Mouse (Mus musculus) fibroblast of lung, adult 2 months (primary cell): ENCODE data around the gene Acp5.
"Not testable (repeated sequence)": the region's sequence is repeated elsewhere in the genome, so short reads cannot be mapped to it uniquely, and the experiment has no call there.

ENCODE experiments used
- DNase-seq: peaks from one replicate; pipeline ENCODE4 v3.0.0-alpha.2; 2011; ENCODE audit warnings: low read depth

Gene Acp5

DNA sequence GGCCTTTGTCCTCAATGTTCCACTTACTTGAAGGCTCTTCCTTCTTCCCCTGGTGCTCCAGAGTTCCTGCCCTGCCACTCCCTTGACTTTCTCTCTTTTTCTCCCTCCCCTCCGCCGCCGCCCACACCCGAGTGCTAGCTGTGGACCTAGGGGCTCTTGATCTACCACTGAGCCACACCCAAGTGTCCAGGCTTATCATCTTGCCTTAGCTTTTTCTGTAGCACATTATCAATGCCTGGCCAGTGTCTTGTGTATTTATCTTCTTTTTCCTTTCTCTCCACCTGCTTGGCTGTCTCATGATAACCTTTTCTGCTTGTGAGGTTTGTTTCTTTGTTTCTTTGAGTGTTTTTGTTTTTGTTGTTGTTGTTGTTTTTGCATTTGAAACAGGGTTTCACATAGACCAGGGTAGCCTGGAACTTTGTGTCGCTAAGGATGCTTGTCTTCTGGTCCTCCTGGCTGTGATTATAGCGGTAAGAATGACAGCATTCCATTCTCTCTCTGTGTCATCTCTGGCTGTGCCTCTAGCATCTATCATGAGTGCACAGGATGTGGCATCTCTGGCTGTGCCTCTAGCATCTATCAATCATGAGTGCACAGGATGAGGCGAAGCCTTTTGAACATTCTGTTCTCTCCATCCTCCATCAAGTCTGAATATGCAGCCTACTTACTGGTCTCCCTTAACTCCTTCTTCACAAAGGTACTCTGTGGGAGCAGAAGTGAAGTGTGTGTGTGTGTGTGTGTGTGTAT is at the start of gene Acp5:
TSS of gene Acp5 (minus strand) at position 68 of the 747 bp plus-strand sequence.
- no peak for DNase-seq

DNA sequence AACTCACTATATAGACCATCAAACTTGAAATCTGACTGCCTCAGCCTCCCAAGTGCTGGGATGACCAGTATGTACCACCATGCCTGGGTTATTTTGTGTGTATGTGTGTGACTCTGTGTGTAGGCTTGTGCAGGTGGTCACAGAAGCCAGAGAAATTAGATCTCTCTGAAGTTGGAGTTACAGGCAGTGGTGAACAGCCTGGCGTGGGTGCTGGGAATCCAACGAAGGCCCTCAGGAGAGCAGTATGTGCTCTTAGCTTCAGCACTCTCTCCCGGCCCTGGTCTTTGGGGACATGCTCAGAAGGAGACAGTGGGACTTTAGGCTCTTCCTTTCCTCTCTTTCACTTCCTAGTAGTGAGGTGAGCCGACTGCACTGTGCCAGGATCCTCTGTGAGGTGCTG is 36.8 kb upstream of the Acp5 start:
- no peak for DNase-seq

DNA sequence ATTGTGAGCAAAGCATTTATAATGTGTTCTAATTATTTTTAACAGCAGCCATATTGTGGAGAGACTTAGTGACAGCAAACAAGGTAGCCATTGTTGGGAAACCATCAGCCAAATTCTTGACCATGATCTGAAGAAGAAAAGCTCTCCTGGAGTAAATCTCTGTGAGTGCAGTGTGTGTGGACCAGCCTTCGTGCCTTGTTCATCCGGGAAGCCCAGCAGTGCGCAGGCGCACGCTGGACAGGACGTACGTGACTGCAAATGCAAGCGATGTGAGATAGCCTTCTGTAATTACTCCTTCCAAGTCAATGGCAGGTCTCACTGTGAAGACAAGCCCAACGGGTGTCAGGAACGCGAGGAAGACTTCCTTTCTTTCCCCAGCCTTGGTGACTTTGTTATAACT is 33.8 kb upstream of the Acp5 start:
- DNase-seq: no peak

DNA sequence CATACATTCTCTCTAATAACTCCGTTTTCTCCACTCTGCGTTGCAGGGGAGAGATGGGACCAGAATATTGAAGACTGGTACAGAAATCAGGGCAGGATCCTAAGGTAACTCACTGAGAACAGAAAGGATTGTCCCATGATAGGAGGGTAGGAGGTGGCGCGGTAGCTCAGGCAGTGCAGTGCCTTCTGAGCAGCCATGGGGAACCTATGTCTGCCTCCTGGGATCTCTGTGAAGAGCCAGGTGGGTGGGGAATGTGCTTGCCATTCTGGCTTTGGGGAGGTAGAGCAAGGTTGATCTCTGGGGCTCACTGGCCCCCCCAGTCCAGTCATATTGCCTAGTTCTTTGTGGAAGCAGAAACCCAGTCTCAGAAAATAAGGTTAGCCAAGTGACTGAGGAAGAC is 32.2 kb upstream of the Acp5 start:
- DNase-seq: no peak

DNA sequence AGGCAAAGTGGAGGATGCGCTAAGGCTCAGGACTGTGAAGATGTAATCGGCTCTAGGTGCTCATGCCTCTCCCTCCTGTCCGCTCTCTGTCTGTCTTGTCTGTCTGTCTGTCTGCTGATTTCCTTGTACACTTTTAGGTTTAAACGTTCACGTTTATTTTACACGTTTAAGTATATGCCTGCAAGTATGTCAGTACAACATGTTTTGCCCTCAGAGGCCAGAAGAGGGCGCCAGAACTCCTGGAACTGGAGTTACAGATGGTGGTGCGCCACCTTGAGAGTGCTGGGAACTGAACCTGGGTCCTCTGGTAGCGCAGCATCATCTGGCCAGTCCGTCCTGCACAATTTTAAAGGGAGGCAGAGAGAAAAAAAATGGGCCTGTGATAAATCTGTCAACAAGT is 31.2 kb upstream of the Acp5 start:
- no peak for DNase-seq

DNA sequence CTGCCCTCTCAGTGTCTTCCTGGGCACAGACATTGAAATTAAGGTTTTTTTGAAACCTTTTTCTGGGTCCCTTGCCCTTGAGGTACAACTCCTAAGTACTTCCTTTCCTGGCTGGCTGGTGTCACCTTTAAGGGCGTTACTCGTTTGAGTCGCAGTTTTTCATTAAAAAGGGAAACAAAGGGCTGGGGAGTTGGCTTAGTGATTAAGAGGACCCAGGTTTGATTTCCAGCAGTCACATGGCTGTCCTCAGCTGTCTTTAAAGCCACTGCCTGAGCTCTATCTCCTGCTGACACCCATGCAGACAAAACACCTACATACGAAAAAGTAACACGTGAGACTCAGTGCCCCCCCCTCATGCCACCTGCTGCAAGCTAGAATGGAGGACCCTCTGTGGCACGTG is 30.5 kb upstream of the Acp5 start:
- DNase-seq: no peak

DNA sequence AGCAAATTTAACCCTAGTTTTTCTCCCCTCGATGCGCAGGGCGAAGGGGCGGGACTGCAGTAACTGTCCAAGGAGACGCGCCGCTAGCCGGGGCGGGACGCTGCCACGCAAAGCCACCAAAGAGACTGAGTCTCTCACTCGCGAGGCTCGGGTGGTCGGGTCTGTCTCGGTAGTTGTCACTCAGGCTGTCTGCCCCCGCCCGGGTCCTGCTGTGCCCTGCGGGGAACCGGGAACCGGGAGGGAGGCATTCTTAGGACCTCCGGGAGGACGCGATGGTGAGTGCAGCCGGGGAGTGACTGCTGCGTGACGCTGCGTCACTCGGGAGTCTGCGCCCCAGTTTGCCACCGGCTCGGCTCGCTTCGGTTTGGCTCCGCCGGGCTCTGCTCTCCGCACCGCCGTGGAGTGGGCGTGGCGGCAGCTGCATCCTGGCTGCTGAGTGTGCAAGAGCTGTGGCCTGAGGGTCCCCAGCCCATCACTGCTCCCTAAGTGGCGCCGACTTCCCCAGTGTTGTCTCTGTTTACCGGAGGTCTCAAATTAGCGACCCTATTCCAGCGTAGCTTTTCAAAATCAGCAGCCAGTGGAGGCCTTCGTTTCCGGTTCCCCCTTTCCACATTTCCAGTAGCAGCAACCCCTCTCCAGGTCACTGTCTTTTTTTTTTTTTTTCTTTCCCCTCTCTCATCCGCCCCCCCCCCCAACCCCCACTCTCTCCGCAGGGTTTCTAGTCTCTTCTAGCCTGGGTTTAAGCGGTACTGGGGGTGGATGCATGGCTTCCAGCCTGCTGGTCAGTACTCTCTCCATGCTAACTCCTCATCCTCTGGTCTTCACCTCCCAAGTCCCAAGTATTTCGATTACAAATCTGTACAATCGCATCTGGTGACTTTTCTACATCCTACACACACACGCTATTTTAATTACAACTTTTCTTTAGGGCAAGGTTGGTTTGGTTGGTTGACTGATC is 29.5 kb upstream of the Acp5 start:
- no peak for DNase-seq

DNA sequence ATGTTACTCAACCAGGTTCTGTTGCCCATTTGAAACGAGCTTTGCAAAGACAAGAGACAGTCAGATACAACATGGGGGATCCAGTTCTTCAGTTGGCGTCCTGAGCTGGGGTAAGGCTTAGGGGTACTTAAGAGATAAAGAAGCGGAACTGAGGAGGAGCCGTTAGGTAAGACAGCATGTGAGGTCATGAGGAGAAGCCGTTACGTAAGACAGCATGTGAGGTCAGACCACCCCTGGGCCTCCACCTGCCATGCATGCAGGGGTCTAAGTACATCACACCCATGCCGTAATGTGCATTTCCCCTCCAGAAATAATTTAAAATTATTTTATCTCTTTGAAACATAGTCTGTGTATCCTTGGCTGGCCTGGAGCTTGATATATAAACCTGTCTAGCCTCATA is 27.4 kb upstream of the Acp5 start:
- DNase-seq: no peak

DNA sequence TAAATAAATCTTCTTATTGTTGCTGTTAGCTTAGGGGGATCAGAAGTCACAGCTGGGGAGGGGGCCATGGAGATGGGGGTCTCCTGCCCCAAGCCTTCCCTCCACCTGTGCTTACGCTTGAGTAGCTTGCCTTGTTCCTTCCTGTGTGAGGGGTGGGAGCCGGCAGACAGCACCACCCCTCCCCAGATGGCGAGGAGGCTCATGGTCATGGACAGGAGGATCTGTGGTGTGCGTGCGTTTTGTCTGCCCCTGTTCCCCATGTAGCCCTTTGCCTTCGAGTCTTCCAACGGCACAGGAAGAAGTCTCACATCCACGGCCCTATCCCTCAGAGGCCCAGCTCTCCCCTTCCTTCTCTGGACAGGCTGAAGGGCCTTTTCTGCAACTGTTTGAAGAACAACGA is 26.8 kb upstream of the Acp5 start:
- no peak for DNase-seq

DNA sequence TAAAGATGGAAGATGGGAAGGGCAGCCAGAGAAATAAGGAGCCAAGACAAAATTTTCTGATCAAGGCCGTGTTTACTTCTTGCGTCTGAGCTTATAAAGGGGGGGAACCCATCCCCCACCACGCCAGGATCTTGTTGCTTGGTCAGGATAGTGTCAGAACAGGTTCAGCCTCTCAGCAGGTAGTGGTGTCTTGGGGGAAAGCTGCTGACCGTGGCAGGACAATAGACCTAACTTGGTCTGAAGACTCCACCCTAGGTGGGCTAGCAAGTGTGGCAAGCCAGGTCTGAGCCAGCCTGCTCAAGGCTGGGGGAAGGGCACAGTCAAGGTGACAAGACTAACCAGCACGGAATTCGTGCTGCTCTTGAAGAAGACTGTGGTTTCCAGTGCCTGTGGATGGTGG is 25.8 kb upstream of the Acp5 start:
- no peak for DNase-seq

DNA sequence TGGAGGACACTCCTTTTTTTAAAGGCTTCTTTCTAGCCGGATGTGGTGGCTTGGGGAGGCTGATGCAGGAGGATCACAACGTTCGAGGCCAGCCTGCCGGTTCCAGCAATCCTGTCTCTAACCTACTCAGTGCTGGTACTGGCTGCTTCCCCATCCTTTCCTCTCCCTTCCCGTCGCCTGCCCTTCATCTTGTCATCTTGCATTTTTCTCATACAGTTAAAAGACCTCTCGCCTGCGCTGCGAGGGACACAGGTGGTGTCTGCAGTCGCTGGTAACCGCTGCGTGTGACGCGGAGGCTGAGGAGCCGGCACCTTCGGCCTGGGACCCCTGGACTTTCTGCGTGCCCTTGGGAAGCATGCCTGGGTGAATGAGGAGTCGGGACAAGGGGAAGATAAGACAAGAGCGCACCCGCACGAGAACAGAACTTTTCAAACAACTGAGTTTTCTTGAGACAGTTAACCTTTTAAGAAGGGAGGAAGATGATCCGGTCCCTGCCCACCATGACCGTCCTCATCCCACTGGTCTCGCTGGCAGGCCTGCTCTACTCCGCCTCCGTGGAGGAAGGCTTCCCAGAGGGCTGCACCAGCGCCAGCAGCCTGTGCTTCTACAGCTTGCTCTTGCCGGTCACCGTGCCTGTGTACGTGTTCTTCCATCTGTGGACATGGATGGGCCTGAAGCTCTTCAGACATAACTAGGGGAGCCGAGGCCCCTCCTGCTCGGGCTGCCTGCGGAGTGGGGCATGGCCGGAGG is 22.2 kb upstream of the Acp5 start:
- DNase-seq: no peak

DNA sequence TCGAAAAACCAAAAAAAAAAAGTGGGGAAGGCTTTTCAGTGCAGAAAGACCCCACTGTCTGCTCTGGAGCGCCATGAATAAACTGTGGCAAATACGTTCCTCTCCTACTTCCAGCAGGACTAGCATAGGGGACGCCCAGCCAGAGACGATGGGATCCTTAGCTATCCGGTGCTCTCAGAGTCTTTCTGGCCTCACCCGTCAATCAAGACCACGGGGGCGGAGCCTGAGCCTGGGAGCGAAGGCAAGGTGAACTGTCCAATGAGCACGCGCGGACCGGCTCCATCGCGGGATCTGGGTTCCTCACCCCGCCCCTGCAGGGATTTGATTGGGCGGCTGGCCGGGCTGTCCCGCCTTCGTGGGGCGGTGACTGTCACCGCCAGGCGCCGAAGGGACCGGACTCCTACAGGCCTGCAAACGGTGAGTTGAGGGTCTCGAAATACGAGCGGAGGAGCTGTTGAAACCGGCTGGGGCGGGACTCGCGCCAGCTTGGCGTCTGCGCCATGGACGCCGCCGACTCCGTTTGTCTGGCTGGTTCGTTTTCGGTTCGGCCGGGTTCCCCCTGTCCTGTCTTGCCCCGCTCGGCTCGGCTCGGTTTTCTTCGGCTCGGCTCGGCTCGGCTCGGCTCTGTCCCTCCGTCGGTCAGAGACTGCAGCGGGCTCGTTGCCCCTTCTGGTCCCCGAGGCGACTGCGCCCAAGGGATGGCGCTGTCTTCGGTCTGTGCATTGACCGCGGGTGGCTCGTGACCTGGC is 21.2 kb upstream of the Acp5 start, which contains the start of gene Pigyl:
TSS of gene Pigyl (plus strand) at position 350 of the 749 bp plus-strand sequence.
- DNase-seq: peak; percentile 88

DNA sequence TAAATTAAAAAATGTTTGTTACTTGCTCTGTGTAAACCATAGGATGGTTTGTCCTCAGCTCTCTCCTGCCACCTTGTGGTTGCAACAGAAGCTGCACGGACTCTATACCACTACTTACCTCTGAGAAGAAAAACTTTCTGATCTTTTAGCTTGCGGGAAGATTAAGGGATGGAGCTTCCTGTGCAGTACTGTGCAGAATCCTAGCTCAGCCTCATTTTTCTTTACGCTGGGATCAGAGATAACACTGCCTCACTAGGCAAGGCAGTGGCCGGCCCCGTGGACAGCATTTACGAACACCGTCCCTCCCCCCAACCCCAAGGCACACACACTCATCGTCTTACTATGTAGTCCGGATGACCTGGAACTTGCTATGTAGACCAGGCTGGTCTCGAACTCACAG is 20.1 kb upstream of the Acp5 start:
- DNase-seq: no peak

DNA sequence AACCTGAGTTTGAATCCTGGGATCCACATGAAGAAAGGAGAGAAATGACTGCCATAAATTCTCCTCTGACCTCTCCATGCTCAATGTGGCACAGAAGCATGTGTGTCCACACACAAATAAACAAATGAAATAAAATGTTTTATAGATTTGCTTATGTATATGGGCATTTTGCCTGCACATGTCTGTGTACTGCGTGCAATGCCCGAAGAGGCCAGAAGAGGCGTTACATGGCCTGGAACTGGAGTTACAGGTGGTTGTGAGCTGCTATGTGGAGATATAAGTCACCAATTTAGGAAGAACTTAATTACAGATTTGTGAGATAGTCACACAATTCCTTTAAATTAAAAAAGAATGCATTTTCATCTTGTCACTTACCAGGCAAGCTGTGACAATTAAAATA is 18.3 kb upstream of the Acp5 start:
- DNase-seq: no peak

DNA sequence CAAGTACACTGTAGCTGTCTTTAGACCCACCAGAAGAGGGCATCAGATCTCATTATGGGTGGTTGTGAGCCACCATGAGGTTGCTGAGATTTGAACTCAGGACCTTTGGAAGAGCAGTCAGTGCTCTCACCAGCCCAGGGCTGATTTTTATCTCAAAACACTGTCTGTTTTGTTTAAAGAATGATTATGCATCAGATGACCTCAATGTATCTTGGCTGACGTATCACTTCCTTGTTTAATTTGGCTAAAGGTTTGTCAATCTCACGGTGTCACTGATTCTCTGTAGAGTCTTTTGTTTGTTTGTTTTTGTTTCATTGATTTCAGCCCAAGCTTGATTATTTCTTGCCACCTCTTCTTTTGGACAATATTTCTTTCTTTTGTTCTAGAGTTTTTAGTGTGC is 15.4 kb upstream of the Acp5 start:
- no peak for DNase-seq

DNA sequence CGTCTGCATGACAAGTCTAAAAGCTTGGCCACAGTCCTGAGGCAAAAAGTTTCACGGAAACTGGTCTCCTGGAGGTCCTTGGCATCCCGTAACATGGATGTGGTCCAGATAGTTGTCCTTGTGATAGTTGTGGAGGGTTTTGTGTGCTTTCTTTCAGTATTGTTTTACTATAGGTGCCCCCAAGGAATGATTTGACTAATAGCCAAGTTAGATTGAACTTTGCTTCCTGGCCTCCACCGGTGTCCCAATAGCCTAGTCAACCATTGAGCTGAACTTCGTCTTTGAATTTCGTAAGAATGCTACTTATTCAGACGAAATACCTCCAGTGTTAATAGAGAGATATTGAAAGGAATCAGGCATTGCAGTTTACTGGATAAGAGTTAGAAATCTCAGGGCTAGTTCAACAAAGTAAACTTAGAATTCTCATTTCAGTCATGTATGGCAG is 14.8 kb upstream of the Acp5 start:
- DNase-seq: not testable (repeated sequence)

DNA sequence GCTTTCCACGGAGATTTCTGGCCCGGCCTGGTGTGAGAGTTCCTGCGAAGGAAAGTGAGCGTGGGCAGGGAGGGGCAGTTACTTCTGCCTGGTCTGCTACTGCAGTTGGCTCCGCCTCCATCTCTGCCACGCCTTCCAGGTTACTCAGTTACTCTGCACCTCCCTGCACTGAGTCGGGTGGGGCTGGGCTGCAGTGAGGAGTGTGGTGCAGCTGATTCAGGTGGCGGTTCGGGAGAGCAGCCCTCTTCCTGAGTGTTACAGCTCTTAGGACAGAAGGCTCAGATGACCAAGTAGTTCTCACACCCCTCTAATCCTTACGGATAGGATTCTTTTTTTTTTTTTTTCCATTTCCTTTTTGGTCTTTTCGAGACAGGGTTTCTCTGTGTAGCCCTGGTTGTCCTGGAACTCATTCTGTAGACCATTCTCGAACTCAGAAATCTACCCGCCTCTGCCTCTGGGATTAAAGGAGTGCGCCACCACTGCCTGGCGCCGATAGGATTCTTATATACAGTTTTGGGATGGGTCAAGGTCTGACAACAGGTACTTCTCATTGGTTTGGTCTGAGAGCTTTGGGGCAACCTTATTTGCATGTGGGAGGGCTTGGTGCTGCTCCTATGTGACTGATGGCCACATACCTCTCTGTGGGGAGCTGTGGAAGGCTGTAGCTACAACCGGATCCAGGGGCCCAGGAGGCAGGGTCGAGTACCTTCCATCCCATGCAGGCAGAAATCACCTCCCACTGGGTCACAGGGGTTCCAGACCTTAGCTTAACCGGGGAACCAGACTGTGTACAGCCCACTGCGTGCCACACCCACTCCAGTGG is 14.1 kb upstream of the Acp5 start:
- DNase-seq: no peak

DNA sequence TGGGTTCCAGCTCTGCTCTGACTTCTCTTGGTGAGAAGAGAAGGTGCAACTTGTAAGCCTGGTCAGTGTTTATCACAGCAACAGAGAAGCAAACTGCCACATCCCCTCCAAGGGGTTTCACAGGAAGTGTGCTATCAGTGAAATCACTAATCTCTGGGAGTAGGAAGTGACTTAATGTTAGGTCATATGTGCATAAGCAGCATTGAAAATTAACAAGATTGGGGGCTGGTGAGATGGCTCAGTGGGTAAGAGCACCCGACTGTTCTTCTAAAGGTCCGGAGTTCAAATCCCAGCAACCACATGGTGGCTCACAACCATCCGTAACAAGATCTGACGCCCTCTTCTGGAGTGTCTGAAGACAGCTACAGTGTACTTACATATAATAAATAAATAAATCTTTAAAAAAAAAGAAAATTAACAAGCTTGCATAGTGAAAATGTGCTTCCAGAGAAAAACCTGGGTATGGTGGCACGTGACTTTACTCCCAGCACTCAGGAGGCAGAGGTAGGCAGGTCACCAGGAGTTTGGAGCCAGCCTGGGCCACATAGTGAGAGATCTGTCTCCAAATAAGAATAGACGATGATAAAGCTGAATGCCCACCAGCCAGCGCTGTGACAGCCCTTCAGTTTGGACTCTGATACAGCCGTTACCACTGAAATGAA is 8.9 kb upstream of the Acp5 start:
- DNase-seq: no peak

DNA sequence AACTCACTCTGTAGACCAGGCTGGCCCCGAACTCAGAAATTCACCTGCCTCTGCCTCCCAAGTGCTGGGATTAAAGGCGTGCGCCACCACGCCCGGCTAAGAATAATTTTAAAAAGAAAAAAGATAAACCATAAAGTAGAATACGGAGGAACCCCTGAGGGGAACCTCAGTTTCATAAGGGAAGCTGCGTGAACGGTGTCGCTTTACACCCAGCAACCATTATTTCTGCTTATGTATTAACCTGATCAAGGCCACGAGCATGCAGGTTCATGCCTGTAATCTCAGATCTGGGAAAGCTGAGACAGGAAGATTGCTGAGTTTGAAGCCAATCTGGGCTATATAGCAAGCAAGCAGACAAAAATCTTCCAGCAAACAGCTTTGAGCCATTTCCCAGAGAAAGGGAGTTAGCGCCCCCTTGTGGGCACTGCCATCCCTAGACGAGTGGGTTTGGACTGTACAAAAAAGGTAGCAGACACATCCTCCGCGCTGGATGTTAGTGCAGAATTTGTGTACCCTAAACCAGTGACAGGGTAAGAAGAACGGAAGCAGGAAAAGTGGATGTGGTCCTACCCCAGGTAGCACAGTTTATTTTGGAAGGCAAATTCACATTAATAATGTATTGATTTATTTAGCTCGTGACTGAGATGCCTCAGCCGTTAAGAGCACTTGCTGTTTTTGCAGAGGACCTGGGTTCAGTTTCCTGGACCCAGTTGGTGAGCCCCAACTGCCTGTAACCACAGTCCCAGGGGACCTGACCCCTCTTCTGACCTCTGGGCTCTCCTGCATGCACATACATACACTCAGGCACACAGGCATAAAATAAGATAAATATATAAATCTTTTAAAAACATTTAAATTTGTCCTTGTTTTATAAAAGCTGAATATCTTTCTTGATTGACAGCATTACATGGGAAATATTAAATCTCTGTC is 7.9 kb upstream of the Acp5 start:
- DNase-seq: no peak
